Mouse (Mus musculus): ENCODE measurements around the gene Mmadhc. TPM values are rescaled to one million over a fixed set of nuclear protein-coding genes. Genes with fewer than 3 reads are reported as not detected.

The Mmadhc gene
- 110 and 114 TPM in 2 replicates for total RNA-seq (2021)
- long read RNA-seq, experiment 1, transcript Mmadhc-201 (8 exons, 1,342 nt), result major isoform, 77 of 129 reads
- long read RNA-seq, experiment 1, transcript Mmadhc-203 (8 exons, 803 nt), result minor isoform, 5 of 129 reads
- long read RNA-seq, experiment 1, partial matches to known transcripts, result 21 of 129 reads
- long read RNA-seq, experiment 1, other reads (novel, unspliced or antisense), result 26 of 129 reads
- long read RNA-seq, experiment 2, transcript Mmadhc-201 (8 exons, 1,342 nt), result major isoform, 48 of 99 reads
- long read RNA-seq, experiment 2, partial matches to known transcripts, result 23 of 99 reads
- long read RNA-seq, experiment 2, other reads (novel, unspliced or antisense), result 25 of 99 reads

DNA sequence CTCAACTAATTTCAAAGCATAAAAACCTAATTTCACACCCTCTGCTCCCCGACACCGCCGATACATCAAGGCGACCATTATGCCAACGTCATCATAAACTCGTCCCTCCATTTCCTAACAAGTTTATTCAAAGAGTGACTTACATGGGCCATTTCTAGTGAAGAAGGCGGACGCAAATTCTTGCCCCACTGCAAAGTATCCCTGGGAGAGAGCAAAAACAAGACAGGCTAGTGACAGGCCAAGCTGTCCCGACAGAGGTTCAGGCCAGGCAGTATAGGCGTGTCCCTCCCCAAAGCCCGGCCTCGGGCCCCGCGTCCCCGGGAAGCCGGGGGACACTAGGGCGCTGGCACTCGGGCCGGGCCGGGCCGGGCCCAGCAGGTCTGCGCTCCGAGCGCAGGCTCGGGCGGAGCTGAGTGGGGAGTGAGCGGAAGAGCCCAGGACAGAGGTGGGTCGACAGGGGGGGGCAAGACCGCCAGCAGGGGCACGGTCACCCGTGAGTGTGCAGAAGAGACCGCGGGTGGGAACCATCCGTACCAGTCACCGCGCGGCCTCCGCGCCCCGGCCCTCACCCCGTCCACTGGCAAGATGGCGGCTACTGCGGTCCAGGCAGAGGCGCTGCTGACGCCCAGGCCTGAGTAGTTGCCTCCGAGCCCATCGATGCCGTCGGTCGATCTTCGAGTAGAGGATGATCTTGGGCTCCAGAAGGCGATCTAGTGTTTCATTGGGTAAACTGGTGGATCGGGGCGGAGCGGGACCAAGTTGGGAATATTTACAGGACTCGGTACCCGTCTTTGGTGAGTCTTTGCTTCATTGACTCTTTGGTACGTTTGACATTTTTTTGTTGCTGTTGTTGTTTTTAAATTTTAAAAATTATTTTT lies at the start of gene Mmadhc:
Mmadhc (minus strand) TSS at position 693 of the 878 bp plus-strand sequence.
- peak; percentile 96 for DNase-seq

DNA sequence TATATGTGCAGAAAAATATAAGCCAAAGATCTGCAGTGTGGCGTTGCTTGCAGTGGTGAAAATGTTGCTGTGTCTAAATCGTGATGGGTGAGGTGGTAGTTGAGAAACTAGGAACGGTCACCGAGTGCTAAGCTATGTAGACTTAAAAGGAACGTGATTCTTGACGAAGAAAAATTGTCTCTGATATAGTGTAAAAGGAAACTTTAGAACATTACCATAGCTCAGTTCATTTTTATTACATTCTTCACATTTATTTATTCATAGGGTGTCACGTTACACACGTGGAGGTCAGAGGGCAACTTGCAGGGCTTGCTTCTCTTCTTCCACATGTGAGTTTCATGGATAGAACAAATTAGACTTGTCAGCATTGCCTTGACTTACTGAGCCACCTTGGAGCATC lies 47.0 kb upstream of the Mmadhc start:
- DNase-seq, result no peak

DNA sequence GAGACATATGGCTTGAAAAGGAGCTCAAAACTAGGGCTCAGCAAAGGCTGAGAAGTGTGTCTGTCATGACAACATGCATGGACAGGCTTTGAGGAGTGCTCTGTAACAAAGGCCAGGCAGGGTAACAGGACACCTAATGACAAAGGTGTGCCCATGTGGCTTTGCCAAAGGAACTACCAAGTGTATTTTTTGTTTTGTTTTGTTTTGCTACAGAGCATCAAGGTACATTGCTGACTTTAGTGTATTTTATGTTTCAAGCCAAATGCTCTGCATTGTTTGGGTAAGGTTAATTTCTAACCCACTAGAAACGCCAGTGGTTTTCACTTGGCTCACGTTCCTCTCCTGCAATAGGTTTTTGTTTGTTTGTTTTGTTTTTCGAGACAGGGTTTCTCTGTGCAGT lies 42.5 kb upstream of the Mmadhc start:
- no peak for DNase-seq

DNA sequence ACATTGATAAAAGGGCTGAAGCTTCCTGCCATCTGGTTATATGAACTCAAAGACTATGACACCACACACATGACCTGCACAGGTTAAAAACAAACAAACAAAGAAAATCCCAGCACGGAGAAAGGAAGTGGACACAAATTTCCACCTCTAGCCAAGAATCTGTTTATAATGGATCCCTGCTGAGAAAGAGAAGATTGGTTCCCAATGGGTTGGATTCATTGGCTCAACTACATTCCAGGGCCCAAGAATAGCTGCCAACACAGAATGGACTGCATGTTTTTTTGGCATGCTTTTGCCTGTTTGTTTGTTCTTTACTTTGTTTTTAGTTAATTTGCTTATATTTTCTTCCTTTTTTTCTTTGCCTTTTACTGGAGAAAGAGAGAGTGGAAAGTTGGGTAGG lies 41.0 kb upstream of the Mmadhc start:
- no peak for DNase-seq

DNA sequence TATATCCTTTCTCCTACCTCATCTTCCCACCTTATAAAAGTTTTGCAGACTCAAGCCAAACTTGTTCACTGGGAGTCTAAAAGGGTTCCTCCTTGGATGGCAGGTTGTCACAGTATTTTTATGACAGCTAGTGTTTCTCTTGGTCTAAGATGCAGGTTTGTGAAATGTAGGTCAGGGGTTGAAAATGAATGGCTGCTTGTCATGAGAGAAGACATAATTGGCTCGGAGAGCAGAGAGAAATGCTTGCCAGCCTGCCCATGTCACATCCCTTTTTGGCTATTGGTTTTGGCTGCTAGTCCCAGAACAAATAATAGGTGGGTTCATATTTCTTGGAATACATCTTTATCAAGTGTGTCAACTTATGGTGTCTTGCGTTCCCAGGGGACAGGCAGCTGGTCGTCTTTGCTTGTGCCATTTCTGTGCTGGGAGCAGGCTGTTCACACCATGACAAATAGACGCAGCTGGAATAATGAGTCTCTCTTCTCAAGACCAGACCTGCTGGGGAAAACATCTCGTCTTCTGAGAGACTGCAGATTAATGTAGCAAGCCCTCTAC lies 35.2 kb upstream of the Mmadhc start:
- DNase-seq, result peak; percentile 5

DNA sequence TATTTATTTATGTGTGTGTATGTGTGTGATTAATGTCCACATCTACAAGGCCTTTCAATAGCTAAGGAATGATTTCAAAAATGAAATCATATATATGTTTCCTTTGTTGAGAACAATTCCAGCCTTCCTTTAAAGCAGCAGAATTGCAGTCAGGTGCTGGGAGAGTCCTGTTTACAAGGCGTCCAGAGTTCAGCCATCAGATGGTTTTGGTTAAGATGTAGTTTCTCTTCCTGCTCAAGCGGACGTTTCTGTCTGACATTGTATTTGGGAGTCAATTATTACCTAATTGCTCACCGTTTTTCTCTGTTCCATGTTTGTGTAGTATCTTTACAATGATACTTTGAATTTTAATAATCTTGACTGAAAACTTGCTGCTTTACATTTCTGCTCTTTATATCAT lies 31.6 kb upstream of the Mmadhc start:
- DNase-seq, result no peak

DNA sequence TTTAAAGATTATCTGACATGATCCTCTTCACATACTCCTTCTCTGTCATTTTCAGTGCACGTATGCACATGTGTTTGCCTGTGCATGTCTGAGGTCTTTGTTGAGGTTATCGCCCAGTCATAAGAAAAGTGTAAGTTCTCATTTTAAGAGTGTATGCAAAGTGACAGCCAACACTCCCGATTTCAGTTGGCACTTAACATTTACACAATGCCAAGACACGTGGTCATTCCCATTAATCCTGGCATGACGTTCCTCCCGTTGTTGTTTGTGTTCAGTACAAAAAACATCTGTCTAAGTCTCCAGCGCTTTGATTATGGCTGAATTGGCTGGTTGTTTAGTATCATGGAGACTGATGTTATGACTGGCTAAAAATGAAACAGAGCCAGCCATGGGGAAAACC lies 28.2 kb upstream of the Mmadhc start:
- DNase-seq, result no peak

DNA sequence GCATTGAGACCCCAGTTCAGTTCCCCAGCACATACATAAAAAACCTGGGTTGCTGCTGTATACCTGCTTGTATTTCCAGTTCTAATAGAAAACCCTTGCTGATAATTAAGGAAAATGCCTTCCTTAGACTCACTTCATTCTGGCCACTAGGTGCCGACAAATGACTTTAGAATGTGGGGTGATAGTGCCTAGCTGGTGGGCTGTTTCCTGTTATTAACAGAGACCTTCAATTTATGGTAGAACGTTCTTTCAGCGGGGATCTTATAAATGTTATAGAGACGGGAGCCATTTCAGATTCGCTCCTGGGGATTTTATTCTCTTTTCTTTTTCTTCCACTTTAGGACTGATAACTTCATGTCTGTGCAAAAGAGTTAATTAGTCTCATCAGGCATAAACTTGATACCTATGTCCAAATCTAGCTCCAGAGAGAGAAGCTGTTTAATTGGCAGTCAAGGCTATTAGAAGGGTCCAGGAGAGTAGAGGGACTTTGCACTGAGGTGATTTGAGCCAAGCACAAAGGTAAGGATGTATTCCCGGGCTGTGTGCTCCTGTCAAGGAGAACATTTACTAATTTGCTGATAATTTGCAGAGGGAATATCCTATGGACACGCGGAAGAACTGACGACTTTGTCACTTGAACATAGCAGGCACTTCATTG lies 10.2 kb upstream of the Mmadhc start:
- DNase-seq, result peak; percentile 60

DNA sequence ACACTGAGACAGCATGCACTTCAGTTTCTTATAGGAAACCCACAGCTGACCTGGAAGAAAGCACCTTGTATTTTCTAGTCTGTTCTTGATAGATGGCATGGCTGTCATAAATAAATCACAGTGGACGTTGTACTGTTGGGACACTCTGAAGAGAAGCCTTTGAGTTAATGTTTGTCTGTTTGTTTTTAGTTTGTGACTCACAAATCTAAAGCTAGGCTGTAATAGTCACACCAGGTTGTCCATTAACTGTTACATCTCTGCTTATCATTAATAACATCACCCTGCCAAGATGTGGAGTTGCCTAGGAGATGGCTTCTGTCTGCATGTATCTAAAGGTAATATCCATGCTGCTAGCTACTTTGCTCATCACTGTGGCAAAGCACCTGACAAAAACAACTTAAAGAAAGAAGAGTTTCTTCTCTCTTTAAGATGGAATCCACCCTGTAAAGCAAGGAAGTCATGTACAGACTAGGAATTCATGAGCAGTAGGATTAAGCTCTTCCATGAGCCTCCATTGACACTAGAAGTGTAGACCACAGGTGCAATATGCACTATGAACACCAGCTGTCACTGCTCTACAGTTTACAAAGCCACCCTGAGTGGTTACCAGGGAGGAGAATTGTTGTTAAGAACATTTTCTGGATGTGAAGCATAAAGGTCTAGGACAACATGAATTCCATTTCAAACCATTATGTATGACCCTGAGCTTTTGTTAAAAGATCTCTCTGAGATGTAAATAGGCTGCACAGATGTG lies 8.4 kb upstream of the Mmadhc start:
- DNase-seq, result peak; percentile 22

DNA sequence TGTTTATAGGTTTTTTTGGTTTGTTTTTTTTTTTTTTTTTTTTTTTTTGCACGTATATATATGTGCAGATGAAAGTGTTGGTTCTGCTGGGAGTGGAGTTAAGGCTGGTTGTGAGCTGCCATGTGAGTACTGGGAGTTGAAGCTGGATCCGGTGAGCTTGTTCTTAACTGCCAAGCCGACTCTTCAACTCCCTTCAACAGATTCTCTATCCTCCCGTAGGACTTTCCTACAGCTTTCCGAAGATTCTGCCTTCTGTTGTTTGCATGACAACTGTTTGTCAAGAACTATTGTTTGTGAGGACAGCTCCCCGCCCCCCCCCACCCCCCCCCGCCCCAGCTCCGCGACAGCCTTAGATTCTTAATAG lies 368 bp upstream of the Mmadhc start:
- no peak for DNase-seq

DNA sequence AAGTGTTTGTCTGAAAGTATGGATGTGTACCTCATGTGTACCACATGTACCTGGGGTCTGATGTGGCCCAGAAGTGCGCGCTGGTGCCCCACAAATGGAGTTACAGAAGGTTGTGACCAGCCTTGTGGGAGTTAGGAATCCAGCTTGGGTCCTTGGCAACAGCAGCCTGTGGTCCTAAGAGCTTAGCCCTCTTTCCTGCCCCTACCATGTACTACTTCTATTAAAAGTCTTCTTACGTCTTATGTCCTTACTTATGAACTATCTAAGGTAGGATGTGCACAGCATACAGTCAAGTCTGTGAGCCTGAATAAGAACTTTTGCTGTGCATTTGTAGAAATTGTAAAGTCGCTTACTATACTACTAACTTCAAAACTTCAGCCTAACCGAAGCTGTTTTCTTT lies 1.0 kb downstream of the Mmadhc start:
- no peak for DNase-seq

DNA sequence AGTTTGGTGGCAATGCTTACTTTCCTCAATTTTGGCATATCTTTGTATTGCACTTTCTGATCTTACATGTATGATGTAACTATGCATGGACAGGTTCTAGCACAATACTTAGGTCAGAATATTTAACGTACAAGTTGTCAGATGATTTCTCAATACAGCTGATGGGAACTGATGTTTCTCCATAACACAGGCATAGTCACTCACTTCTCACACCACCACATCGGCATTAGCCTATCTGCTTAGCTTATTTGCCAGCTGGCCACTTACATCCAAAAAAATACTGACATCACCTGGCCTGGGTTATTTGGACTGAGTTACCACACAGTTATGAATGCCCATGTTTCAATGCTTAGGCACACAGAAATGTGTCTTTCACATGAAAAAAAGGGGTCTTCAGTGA lies 2.5 kb downstream of the Mmadhc start:
- DNase-seq, result no peak

DNA sequence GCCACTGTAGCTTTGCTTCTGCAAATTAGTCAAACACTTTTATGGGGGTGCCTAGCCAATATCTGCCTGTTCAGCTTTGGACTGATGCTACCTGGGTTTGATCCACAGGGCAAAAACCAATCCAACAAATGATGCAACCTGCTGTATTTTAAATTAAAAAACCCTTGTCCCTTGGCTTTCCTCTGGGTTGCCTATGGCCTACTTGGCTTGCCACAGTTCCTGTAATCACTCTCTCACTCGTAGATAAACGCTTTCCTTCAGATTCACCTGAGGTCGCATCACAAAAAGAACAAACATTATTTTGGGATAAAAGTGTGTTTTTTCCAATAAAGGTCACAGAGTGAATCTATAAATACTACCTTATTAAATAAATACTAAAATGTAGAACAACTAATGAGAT lies 3.0 kb downstream of the Mmadhc start:
- peak; percentile 21 for DNase-seq

DNA sequence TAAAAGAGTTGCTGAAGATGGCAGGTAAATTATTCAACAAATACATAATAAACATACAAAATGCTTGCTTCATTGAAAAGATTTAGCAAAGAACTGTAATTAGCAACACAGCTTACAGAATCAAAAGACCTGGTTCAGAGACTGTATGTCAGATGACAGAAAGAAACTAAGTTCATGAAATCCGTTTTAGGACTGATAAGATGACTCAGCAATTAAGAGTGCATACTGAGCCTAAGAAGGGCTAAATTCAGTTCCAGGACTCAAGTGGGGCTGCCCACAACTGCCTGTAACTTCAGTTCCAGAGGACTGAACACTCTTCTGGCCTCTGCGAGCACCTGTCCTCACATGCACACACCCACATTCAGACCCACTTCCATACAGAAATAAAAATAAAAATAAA lies 4.7 kb downstream of the Mmadhc start:
- DNase-seq, result no peak

DNA sequence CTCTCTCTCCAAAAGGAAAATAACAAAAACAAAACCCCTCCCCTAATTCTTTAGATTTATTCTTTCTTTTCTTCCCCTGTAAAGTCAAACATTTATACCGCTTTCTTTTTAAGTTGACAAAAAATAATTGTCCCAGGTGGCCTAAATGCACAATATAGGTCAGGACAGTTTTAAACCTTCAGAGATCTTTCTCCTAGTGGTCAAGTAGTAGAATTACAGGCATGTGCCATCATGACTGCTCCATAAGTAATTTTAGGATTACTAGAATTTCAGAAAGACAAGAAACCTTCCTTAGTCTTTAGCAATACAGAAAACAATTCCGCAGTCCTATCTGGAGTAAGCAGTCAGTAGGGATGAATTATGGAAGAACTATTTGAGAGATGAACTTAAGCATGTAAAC lies 5.8 kb downstream of the Mmadhc start:
- no peak for DNase-seq

DNA sequence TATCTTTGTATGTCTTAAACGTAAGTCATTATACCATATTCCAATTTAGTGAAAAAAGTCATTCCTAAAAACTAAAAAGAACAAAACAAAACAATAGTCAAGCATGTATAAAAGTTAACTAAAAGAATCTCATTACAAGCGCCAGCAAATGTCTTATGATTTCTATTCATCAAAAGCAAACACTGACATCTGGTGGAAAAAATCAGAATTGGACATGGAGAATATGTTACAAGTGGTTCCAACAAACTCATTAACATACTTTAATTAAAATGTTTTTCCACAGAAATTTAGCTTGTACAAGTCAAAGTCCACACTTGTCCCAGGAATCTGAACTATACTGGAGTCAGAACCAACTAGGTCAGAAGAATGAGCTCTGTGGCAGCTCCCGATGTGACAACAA lies 11.8 kb downstream of the Mmadhc start:
- no peak for DNase-seq

DNA sequence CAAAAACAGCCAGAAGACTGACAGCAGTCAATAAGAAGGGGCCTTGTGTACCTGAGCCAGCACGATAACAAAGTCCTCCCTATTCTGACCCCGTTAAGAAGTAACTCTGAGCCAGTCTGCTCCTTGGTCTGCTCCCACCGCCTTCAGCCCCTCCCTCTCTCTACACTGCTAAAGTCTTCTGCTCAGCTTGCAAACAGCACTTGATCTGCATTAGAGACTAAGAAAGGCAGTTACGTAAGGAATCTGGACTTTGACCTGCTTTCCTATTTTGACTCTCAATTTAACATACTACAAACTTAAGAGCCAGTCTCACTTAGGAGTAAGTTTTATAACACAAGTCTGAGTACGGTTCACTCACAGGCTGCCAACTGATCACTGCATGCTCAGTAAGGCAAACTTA lies 12.6 kb downstream of the Mmadhc start:
- no peak for DNase-seq

DNA sequence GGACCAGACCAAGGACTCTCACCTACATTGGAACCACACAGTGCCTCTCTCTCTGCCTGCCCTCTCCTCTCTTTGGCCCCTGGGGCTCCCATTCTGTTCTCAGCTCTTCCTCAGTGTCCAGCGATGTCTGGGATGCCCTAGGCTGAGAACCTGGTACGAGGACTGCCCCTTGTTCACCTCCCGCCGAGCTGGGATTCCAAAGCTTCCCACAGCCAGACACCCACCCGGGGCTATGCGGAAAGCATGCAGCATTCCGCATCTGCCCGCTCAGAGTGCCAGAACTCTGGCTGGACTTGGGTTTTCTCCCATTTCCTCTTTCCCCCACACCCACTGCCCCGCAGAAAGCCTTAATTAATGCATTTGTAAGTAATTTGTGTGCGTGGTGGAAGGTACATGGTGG lies 19.9 kb downstream of the Mmadhc start:
- DNase-seq, result no peak

DNA sequence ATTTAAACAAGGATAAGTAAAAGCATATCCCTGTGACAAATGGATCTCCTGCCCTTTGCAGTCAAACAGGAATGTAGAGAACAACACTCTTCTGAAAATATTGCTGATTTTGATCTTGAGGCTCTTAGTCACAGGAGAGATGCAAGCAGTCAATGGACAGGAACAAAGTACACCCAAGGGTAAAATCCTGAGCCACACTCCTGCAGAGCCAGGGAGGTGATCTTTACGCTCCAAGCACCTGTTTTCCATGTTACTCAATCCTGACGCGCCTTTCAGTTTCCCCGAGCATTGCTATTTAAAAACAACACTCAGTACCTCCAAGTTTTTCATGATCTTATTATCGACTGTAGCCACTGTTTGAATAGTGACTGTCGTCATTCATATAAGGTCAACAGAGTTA lies 23.2 kb downstream of the Mmadhc start:
- no peak for DNase-seq

DNA sequence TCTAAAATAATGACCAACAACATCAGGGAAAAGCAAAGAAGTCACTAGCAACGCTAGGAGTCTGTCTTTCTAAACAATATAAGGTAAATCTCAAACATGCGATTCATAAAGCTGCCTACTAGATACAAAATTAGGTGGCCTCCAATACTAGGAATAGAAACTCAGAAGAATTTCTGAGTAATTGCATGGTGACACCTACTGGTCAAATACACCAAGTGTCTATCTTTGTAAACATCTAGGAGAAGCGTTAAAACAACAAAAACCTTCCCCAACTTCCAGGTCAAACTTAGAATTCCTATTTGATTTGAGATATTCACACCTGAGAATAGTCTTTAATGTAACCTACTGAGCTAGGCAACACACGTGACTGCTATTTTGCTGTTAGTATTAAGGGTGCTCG lies 24.4 kb downstream of the Mmadhc start:
- no peak for DNase-seq

DNA sequence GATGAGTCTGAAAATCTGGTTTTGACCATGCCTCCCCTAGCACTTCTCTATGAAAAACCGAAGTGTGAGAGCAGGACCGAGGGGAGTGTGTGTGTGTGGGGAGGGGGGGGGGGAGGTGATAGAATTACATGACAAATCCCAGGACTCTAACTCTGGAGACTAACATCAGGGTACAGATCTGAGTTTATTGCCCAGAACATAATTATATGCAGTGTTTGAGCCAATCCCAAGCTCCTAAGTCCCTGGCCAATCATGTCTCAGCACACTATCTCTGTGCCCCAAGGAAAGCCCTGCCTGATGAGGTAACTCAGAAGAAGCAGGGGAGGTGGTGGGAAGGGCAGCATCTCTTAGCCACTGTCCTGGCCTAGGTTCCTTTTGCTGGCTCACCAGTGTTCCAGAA lies 28.1 kb downstream of the Mmadhc start:
- DNase-seq, result no peak

DNA sequence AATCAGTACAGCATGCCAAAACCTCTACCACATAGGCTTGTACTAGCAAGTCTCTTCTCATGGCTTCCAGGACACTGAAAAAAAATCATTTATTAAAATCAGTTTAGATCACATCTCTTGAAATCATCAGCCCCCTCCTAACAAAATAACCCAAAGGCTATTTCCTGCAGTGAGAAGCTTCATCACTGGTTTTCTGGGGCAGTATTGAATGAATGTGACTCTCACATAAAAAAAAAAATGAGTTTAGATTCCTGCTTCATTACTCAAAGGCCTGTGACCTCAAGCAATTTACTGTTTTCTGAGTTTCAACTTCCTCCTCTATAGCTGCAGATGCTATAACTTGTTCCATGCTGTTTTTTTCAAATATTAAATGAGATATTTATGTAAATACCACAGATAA lies 29.6 kb downstream of the Mmadhc start:
- no peak for DNase-seq

Data from adrenal gland, postnatal 14 days (tissue).